Mouse (Mus musculus) erythroblast, embryonic 14.5 days (primary cell): ENCODE measurements around the gene Phospho2. TPM values are rescaled to one million over a fixed set of nuclear protein-coding genes. Genes with fewer than 3 reads are reported as not detected.

Experiments used
- H3K27me3 ChIP-seq: 2 replicates; pipeline ENCODE4 v1.6.1; 2012; ENCODE audit warnings: inconsistent platforms; ENCODE audit not compliant: control insufficient read depth
- H3K36me3 ChIP-seq: 2 replicates; pipeline ENCODE4 v1.6.1; 2012; ENCODE audit warnings: mild to moderate bottlenecking, inconsistent platforms; ENCODE audit not compliant: control insufficient read depth
- H3K4me1 ChIP-seq: 2 replicates; pipeline ENCODE4 v1.6.1; 2012; ENCODE audit warnings: inconsistent platforms; ENCODE audit not compliant: control insufficient read depth
- H3K4me3 ChIP-seq: replicated peaks from 2 replicates; pipeline ENCODE3; 2012; ENCODE audit warnings: moderate library complexity, mild to moderate bottlenecking, inconsistent platforms
- H3K9me3 ChIP-seq: 2 replicates; pipeline ENCODE4 v1.6.1; 2012; ENCODE audit warnings: low read length, inconsistent platforms, mixed read lengths; ENCODE audit not compliant: control insufficient read depth
- GATA1 ChIP-seq: IDR thresholded peaks from 2 replicates; pipeline ENCODE4 v1.6.1; 2012; ENCODE audit warnings: low read length, inconsistent platforms, mixed read lengths
- TAL1 ChIP-seq: IDR thresholded peaks from 3 replicates; pipeline ENCODE4 v1.6.1; 2012; ENCODE audit warnings: low read length, inconsistent platforms, mixed read lengths
- polyA plus RNA-seq: library from polyadenylated mRNA; stranded (reverse); fragments of >175 nt; gene quantifications from 2 replicates; pipeline ENCODE4 v1.2.3, GENCODE M21; 2012

Phospho2 gene
- polyA plus RNA-seq, 1 experiment, result 0.77 TPM

GRCm38 (mm10) chr2:69821711-69822110 is 32.3 kb downstream of the Phospho2 start, which contains the start of gene Klhl23:
Klhl23 (plus strand) TSS chr2:69821944.
- peaks cover 82% of the 10 kb centered on the region for H3K4me1 ChIP-seq
- no peaks in the 10 kb centered on the region for H3K9me3 ChIP-seq
- peak within 1 kb of the TSS; percentile 87 for H3K4me3 ChIP-seq
- TF ChIP-seq TAL1 (no peak), GATA1 (no peak)
- no peaks in the 10 kb centered on the region for H3K27me3 ChIP-seq
- H3K36me3 ChIP-seq, result peaks cover 24% of the 10 kb centered on the region

DNA sequence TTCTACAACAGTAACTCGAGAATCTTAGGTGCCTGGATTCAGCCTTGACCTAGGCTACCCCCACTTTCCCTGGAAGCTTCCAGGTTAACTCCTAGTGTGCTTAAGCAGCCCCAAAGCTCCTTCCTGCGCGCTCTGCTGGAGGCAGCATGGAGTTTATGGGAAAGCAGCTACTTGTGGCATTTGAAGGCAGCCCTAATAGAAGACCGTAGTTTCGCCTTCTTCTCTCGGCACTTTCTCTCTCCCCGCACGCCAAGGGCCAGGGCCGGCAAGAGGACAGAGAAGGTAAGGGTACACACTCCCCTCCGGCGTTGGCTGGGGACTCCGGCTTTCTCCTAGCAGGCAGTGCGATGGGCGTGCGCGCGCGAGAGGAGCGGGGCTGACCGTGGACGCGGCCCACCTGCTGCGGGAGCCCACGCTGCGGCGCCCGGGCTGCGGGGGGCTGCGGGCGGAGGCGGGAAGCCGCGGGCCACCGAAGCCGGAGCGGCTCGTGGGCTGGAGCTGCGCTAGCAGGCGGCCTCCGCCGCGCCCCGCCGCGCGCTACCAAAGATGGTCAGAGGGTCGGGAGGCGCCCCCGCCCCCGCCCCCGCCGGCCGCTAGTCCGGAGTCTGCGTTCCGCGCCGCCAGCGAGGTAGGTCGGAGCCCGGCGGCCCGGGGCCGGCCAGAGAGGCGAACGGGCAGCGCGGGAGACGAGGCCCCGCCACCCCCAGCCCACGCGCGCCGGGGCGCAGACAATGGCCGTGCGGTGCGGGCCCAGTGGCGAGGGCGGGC is 33.1 kb downstream of the Phospho2 start:
- Histone ChIP-seq H3K36me3 (peaks cover 29% of the 10 kb centered on the region), H3K4me1 (peaks cover 76% of the 10 kb centered on the region), H3K9me3 (no peaks in the 10 kb centered on the region), H3K4me3 (peak overlapping the region; percentile 87), H3K27me3 (no peaks in the 10 kb centered on the region)
- TF ChIP-seq TAL1 (no peak), GATA1 (no peak)

DNA sequence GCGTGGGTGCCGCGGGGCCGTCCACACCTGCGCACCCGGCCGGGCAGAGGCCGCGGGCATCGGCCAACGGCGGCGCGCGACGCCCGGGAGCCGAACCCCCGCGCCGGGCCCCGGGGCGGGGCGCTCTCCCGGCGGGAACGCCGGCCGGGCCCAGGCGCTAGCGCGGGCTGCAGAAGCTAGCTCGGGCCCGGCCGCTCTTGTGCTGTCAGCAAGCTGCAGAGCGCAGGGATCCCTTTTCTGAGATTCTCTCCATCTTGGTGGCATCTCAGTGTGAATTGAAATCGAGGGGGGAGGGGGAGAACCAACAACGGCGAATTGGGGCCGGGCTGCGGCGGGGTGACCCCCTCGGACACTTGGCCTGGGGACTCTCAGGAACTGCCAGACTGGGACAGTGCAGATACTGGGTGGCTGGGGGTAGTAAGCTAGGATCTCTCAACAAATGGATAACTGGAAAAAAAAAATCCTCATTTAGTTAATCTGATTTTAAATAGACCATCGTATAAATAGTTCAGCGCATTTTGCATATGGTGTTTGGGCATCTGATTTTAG is 33.8 kb downstream of the Phospho2 start:
- Histone ChIP-seq H3K9me3 (no peaks in the 10 kb centered on the region), H3K4me3 (peak overlapping the region; percentile 87), H3K4me1 (peaks cover 73% of the 10 kb centered on the region), H3K27me3 (no peaks in the 10 kb centered on the region), H3K36me3 (peaks cover 33% of the 10 kb centered on the region)
- TF ChIP-seq TAL1 (no peak), GATA1 (no peak)

DNA sequence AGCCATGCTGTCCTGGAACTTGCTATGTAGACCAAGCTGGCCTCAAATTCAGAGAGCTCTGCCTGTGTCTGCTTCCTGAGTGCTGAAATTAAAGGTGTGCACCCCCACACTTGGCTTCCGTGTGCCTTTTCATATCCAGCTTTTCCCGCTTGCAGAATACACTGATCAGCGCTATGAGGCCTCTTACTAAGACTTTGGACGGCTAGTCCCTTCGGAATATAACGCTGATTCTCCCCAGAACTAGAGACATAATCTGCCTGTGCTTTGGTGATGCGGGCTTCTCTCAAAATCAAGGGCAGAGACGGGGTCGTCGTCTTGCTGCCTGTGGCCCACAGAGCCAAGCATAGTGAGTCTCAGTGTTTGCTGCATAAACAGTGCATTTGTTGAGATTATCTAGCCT is 36.5 kb downstream of the Phospho2 start:
- Histone ChIP-seq H3K9me3 (no peaks in the 10 kb centered on the region), H3K4me1 (peaks cover 67% of the 10 kb centered on the region), H3K27me3 (no peaks in the 10 kb centered on the region), H3K36me3 (peaks cover 58% of the 10 kb centered on the region), H3K4me3 (no peak overlapping the region)
- no peak for TF ChIP-seq GATA1
- no peak for TF ChIP-seq TAL1

- Histone ChIP-seq H3K4me1 (peaks cover 64% of the 10 kb centered on the region), H3K4me3 (no peak overlapping the region), H3K27me3 (no peaks in the 10 kb centered on the region), H3K36me3 (peaks cover 63% of the 10 kb centered on the region), H3K9me3 (no peaks in the 10 kb centered on the region)
- TF ChIP-seq TAL1 (no peak), GATA1 (no peak)
These were observed 37.0 kb downstream of the Phospho2 start for GRCm38 (mm10) chr2:69826380-69826779.

DNA sequence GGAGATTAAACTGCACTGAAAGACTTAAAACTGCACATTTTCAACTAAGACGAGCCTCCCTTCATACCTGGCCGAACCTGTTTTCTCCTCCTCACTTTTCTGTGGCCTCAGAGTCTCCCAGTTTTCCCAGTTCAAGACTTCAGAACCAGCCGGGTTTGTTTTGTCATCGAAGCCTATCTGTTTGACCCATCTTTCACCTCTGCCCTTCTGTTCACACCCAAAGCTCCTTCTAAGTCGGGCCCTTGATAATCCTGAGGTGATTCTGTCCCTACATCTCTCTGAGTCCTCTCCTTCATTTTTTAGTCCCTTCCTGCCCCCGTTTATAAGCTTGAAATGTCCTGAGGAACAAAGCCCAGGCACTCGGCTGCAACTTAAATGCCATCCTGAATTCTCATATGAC is 38.6 kb downstream of the Phospho2 start:
- no peaks in the 10 kb centered on the region for H3K27me3 ChIP-seq
- peaks cover 51% of the 10 kb centered on the region for H3K4me1 ChIP-seq
- no peaks in the 10 kb centered on the region for H3K9me3 ChIP-seq
- H3K36me3 ChIP-seq, result peaks cover 76% of the 10 kb centered on the region
- no peak overlapping the region for H3K4me3 ChIP-seq
- no peak for TF ChIP-seq GATA1
- no peak for TF ChIP-seq TAL1

DNA sequence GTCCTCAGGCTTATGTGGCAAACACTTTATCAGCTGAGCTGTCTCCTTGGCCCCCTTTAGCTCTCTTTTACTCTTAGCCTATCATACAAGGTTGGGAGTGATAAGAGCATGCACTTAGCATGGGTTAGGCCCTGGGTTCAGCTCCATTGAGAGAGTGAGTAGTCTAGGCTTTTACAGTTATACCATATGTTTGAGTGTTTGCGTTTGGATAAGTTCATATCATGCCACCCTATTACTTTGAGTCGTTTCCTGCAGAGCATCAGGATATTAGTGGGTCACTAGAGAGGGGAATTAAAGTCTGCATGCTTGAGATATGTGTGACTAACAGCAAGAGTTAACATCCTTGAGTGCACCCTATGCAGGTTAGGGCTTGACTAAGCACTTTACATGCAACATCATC is 40.3 kb downstream of the Phospho2 start:
- no peaks in the 10 kb centered on the region for H3K27me3 ChIP-seq
- no peaks in the 10 kb centered on the region for H3K9me3 ChIP-seq
- peaks cover 84% of the 10 kb centered on the region for H3K36me3 ChIP-seq
- no peak for TF ChIP-seq GATA1
- TF ChIP-seq TAL1, result no peak
- peaks cover 35% of the 10 kb centered on the region for H3K4me1 ChIP-seq
- no peak overlapping the region for H3K4me3 ChIP-seq

DNA sequence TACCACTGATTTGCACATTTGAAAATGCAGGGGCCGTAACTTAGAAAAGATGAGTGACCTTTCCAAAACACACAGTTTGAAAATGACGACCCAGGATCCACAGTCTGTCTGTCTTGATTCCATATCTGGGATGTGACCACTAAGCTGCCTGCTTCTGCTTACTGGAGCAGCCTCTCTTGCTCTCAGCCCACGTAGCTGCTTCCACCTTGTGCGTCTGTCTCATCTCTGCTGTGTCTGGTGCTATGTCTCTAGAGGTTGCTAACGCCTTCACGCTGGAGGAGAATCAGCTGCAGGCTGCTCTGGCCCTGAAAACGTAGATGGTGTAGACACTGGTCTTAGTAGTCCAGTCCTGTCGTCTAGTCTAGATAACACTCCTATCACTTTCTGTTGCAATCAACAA is 40.7 kb downstream of the Phospho2 start:
- TF ChIP-seq TAL1 (no peak), GATA1 (no peak)
- Histone ChIP-seq H3K27me3 (no peaks in the 10 kb centered on the region), H3K36me3 (peaks cover 84% of the 10 kb centered on the region), H3K4me1 (peaks cover 31% of the 10 kb centered on the region), H3K9me3 (no peaks in the 10 kb centered on the region), H3K4me3 (no peak overlapping the region)

DNA sequence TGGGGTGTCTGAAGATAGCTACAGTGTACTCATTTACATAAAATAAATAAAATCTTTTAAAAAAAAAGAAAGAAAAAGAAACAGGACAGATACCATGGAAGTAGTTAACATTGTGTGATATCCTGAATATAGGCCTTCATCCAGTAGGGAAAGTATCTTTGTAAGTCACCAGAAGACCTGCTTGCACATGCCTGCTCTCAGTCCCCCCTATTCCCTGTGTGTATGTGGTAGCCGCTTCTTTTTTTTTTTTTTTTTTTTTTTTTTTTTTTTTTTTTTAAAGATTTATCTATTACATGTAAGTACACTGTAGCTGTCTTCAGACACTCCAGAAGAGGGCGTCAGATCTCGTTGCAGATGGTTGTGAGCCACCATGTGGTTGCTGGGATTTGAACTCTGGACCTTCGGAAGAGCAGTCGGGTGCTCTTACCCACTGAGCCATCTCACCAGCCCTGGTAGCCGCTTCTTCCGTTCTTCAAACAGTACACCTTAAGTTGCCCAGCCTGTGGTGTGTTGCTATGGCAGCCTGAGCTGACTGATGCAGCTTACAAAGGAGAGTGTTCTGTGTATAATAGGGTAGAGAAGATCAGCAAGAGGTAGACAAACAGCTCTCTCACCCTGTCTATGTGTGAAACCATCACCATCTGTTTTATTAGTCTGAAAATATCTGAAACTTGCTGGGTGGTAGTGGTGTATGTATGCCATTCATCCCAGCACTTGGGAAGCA is 48.0 kb downstream of the Phospho2 start:
- H3K4me3 ChIP-seq, result no peak overlapping the region
- no peaks in the 10 kb centered on the region for H3K4me1 ChIP-seq
- peaks cover 56% of the 10 kb centered on the region for H3K36me3 ChIP-seq
- TF ChIP-seq GATA1, result no peak
- no peaks in the 10 kb centered on the region for H3K27me3 ChIP-seq
- no peaks in the 10 kb centered on the region for H3K9me3 ChIP-seq
